Mouse (Mus musculus): ENCODE data around the gene Csnk2a2.

The Csnk2a2 gene

DNA sequence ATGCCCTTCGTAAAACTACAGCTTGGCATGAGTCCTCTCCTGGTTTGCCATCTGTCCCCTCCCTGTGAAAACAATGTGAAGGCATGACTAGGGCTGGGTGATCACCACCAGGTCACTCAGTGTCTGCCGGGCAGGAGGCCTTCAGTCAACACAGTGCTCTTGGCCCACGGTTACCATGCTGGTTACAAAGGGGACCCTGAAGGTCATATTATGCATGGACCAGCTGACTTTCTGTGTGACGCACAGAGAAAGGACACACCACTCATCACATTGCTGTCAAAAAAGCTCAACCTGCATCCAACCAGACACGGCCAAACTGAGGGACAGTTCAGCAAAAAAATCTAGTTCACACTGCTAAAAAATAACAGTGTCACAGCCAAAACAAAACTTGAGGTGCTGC, at the start of gene Csnk2a2:
Csnk2a2 (minus strand) TSS at position 34 of the 400 bp plus-strand sequence.
- DNase-seq (ENCODE audit: low spot score), result no peak

DNA sequence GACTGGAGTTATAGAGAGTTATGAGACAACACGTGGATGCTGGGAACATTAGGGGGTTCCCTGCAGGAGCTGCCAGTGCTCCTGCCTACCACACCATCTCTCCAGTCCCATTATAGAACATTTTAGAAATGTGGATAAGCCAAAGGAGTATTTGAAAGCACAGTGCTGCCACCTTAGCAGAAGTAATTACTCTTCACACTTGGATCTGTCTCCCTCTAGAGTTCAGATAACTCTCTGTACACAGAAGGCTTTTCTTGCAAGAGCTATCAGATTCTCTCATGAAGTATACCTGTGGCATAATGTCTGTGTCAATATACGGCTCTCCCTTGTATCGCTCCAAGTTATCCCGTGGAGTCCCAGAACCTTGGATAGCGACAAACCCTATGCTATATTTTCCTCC, 49.6 kb upstream of the Csnk2a2 start:
- no peak for DNase-seq (ENCODE audit: low spot score)

- peak; percentile 70 for DNase-seq (ENCODE audit: low spot score)
Observed at GRCm38 (mm10) chr8:95533584-95534387, 43.9 kb upstream of the Csnk2a2 start, which contains the start of gene Ccdc113. TSS of gene Ccdc113 (plus strand) at chr8:95534085.

DNA sequence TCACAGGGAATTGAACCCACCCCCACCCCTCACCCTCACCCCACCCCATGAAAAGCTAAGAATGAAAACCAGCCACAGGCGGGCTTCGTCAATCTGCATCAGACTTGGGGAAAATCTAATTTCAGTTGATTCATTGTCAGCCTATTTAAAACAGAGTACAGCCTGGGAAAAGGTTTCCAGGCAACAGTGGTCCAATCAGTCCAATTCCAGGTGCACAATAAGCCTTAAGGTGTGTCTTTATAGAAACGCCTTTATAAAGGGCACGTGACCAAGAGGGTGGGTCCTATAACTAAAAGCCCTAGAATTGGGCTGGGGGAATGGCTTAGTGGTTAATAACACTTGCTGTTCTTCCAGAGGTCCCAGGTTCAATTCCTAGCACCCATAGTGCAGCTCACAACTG, 42.4 kb upstream of the Csnk2a2 start:
- DNase-seq (ENCODE audit: low spot score), result no peak

DNA sequence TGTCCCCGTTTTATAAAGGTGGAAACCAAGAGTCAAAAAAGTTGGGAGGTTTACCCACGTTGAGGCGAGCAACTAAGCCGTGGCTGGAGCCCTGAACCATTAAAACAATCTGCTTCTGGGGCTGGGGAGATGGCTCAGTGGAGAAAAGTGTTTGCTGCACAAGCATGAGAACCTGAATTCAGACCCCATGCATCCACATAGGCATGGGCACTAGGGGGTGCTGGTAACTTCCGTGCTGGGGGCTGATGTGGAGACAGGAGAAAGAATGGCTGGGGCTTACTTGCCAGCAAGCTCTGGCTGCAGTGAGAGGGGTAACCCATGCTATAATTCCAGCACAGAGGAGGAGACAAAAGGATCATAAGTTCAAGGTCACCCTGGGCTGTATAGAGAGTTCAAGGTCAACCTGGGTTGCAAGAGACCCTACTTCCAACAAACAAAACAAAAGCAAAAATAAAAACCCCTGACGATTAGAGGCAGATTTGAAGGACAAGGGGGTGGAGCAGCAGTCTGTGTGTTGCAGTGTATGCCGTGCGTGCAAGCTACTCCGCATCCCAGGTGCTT, 39.0 kb upstream of the Csnk2a2 start:
- no peak for DNase-seq (ENCODE audit: low spot score)

GRCm38 (mm10) chr8:95528194-95528593, 38.4 kb upstream of the Csnk2a2 start:
- DNase-seq (ENCODE audit: low spot score), result no peak

DNA sequence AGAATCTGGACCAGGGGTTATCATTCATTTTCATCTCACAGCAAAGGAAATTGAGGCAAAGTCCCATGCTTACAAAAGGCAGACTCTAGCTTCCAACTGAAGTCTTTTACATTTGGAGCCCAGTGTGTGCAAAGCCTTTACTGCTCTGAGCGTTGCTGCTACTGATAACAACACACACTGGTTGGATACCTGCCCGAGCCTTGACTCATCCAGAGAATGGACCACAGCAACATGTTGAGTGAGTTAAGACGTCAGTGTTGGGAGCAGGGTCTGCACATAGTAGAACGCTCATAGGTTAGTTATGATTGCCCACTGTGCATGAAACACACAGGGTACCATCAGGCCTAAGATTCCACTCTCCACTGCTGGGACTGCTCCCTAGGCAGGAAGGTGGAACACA, 34.2 kb upstream of the Csnk2a2 start:
- no peak for DNase-seq (ENCODE audit: low spot score)

DNA sequence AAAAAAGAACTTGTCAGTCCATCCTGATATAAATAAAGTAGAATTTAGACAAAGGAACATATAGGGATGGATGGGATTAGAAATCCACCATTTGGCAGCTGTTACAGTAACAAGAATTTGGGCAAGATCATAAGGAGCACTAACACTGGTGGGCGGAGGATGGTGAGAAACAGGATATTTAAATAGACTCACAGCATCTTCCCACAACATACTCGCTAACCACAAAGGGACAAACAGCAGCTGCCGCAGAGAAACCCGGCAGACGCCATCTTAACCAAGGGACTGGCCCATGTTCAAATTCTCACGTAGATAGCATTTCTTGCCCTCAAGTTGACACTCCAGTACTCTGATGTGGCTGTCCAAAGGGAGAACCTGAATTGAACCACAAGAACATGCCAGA, 27.1 kb upstream of the Csnk2a2 start:
- DNase-seq (ENCODE audit: low spot score), result no peak

GRCm38 (mm10) chr8:95513219-95513618, 23.4 kb upstream of the Csnk2a2 start:
- DNase-seq (ENCODE audit: low spot score), result no peak

- DNase-seq (ENCODE audit: low spot score), result no peak
Observed at GRCm38 (mm10) chr8:95512257-95512656, 22.4 kb upstream of the Csnk2a2 start.

GRCm38 (mm10) chr8:95506245-95506644, 16.4 kb upstream of the Csnk2a2 start:
- DNase-seq (ENCODE audit: low spot score), result no peak

GRCm38 (mm10) chr8:95505606-95506005, 15.8 kb upstream of the Csnk2a2 start:
- DNase-seq (ENCODE audit: low spot score), result no peak

- DNase-seq (ENCODE audit: low spot score), result no peak
Observed at GRCm38 (mm10) chr8:95504835-95505234, 15.0 kb upstream of the Csnk2a2 start.

DNA sequence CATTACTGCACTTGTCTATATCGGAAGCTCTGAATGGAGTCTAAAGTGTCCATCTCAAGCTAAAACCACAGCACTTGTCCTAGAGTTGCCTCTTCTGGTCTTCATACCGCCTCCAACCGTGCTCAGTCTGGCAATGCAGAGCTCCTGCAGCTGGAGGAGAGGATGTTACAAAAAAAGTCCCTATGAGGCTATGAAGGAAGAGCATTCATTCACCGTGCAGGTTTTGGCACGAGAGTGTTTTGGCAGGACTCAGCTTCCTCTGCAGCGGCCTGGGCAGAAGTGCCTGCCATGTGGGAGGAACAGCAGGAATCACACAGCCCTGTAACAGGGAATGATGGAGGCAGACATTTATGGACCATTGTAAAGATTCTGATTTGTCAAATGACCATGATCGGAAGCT, 12.6 kb upstream of the Csnk2a2 start:
- no peak for DNase-seq (ENCODE audit: low spot score)

GRCm38 (mm10) chr8:95500436-95500835, 10.6 kb upstream of the Csnk2a2 start:
- DNase-seq (ENCODE audit: low spot score), result no peak

GRCm38 (mm10) chr8:95499266-95500064, 9.6 kb upstream of the Csnk2a2 start:
- DNase-seq (ENCODE audit: low spot score), result no peak

GRCm38 (mm10) chr8:95497821-95498220, 8.0 kb upstream of the Csnk2a2 start:
- no peak for DNase-seq (ENCODE audit: low spot score)

DNA sequence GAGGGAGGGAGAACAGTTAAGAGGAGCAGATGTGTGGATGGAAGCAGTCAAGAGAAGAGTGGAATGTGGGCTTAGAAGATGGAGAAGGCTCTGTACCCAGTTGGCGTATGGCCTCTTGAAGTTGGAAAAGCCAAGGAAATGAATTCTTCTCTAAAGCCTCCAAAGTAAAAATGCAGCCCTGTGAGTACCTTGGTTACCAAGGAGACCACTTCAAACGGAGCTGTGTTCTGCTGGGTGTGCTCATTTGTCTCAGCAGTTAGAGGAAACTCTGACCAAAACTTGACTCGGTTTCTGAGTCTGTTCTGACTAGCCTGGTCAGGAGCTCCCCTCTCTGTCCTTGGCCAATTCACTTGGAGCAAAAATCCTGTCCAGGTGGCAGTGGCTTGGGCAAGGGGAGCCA, 6.6 kb upstream of the Csnk2a2 start:
- DNase-seq (ENCODE audit: low spot score), result no peak

- no peak for DNase-seq (ENCODE audit: low spot score)
Observed at GRCm38 (mm10) chr8:95495444-95495843, 5.6 kb upstream of the Csnk2a2 start.

DNA sequence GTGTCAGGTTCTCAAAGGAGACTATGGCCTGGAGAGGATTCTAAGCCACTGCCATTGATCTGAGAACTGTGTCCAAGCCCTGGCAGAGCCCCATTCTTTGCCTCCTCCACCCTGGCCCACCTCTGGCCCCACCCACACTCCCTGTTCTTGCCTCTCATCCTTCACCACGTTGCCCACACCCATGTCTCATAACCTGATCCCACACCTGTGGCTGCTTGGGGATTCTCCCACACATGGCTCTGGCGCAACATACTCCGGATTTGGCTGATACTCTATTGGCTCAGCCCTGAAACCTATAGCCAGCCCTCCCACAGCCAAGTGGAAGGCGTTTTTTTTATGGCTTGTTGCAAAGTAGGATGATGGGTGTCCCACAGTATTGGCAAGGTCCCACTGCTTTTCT, 2.2 kb upstream of the Csnk2a2 start:
- DNase-seq (ENCODE audit: low spot score), result no peak

DNA sequence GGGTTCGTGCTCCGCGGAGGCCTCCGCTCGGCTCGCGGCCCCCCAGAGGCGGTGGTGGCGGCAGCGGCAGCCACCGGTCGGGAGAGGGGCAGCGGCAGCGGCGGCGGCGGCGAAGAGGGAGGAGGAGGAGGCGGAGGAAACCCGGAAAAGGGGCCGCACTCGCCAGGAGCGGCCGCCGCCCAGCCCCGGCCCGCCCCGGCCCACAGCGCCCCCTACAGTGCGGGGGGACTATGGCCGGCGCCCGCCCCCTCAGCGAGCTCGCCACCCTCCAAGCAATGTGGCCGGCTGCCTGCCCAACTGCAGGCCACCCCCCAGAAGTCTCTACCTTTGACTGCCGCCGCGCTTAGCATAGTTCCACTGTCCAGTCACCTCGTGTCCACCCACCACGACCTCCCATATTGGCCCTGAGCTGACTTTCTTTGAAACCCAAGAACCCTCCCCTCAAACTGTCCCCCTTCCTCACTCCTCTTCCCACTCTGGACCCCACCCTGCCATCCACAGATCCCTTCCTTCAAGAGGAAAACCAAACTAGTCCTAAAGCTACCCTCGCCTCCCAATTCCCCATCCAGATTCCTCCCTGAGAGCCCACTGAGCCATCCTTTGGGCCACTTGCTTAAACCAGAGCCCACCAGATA, 1.0 kb downstream of the Csnk2a2 start:
- DNase-seq (ENCODE audit: low spot score), result peak; percentile 66
